Mouse (Mus musculus): ENCODE measurements around the gene Blcap. TPM values are rescaled to one million over a fixed set of nuclear protein-coding genes. Genes with fewer than 3 reads are reported as not detected.

Blcap gene
- polyA plus RNA-seq, 1 experiment from 2014 or later, result 51.9 TPM

DNA sequence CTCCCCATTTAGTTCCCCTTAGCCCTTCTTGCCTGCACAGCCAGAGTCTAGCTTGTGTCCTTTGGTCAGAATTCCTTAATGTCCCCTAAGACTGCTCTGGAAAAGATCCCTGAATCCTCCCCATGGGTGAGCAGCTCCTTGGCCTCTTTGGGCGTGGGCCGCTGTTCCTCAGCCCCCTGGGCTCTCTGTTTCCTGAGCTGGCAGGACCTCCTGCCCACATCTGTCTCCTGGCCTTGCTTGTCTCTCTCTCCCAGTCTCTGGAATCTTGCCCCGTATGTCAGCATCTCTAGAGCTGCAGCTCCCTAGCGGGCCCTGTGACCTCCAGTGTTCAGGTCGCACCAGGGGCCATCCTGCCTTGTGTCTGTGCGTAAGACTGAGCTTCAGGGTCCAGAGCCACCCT lies 51.6 kb downstream of the Blcap start:
- H3K4me1 ChIP-seq (replicated peaks; ENCODE audit: control insufficient read depth, insufficient read depth, low read length), result no peaks in the 10 kb centered on the region
- H3K4me2 ChIP-seq (ENCODE audit: low read length), result no peak overlapping the region
- H3K27ac ChIP-seq (ENCODE audit: low read depth), result no peak overlapping the region
- no peak overlapping the region for H3K9ac ChIP-seq (ENCODE audit: low read length)
- no peak overlapping the region for H3K4me3 ChIP-seq (ENCODE audit: low read depth, low read length)
- no peak for DNase-seq (ENCODE audit: low spot score)
- H3K36me3 ChIP-seq (ENCODE audit: control insufficient read depth, insufficient read depth, low read length), result no peaks in the 10 kb centered on the region
- H3K27me3 ChIP-seq (replicated peaks; ENCODE audit: control insufficient read depth, insufficient read depth, low read length), result no peaks in the 10 kb centered on the region
- 60% methylated on average over 6 of the region's 6 CpGs for WGBS
- no peaks in the 10 kb centered on the region for H3K9me3 ChIP-seq (ENCODE audit: control insufficient read depth, low read length)
- ATAC-seq (replicated peaks; ENCODE audit: low FRiP score, low TSS enrichment, low read depth), result no peak

DNA sequence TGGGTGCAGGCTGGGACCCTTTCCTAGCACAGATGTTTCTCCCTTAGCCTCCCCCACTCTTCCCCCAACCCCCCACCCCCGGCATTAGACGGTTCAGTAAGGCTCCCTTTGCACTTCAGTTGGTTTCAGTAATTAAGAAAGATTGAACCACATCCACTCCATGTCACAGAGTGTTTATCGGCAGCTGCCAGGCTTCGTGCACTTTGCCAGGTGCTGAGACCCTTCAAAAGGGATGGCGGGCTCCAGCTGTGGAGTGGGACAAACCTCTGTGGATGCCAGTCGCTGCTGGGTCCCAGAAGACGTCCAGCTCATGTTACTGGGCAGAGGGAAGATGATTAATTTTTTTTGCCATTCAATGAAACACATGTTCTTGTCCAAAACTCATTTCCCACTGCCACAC lies 52.6 kb downstream of the Blcap start:
- Histone ChIP-seq H3K27me3 (replicated peaks; ENCODE audit: control insufficient read depth, insufficient read depth, low read length) (0 out of 2 replicates have a peak, but pooled peaks cover 3% of the 10 kb centered on the region), H3K4me3 (ENCODE audit: low read depth, low read length) (no peak overlapping the region), H3K4me2 (ENCODE audit: low read length) (no peak overlapping the region), H3K9ac (ENCODE audit: low read length) (no peak overlapping the region), H3K4me1 (replicated peaks; ENCODE audit: control insufficient read depth, insufficient read depth, low read length) (0 out of 2 replicates have a peak, but pooled peaks cover 3% of the 10 kb centered on the region), H3K9me3 (ENCODE audit: control insufficient read depth, low read length) (no peaks in the 10 kb centered on the region), H3K36me3 (ENCODE audit: control insufficient read depth, insufficient read depth, low read length) (no peaks in the 10 kb centered on the region), H3K27ac (ENCODE audit: low read depth) (no peak overlapping the region)
- WGBS, result 50% methylated on average over 7 of the region's 7 CpGs
- no peak for ATAC-seq (replicated peaks; ENCODE audit: low FRiP score, low TSS enrichment, low read depth)
- DNase-seq (ENCODE audit: low spot score), result no peak

DNA sequence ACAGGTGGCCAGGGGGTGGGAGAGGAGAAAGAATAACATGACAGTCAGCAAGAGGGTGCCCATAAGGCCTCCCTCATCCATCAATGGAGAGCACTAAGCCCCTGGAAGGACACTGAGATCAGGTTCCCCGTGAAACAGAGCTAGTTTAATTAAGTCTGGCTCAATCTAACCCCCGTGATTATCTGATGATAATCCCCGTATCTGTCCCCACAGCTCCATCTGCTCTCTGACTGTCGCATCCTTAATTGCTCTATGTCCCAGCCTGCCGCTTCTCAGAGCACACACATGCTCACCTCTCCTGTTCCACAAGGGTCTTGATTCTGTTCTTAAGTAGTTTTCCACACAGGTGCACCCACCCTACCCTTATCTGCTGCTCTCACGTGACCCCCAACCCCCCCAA lies 53.5 kb downstream of the Blcap start:
- Histone ChIP-seq H3K9ac (ENCODE audit: low read length) (no peak overlapping the region), H3K4me3 (ENCODE audit: low read depth, low read length) (no peak overlapping the region), H3K27me3 (replicated peaks; ENCODE audit: control insufficient read depth, insufficient read depth, low read length) (0 out of 2 replicates have a peak, but pooled peaks cover 3% of the 10 kb centered on the region), H3K9me3 (ENCODE audit: control insufficient read depth, low read length) (no peaks in the 10 kb centered on the region), H3K36me3 (ENCODE audit: control insufficient read depth, insufficient read depth, low read length) (no peaks in the 10 kb centered on the region), H3K4me1 (replicated peaks; ENCODE audit: control insufficient read depth, insufficient read depth, low read length) (0 out of 2 replicates have a peak, but pooled peaks cover 3% of the 10 kb centered on the region), H3K4me2 (ENCODE audit: low read length) (no peak overlapping the region), H3K27ac (ENCODE audit: low read depth) (no peak overlapping the region)
- 64% methylated on average over 6 of the region's 6 CpGs for WGBS
- no peak for DNase-seq (ENCODE audit: low spot score)
- ATAC-seq (replicated peaks; ENCODE audit: low FRiP score, low TSS enrichment, low read depth), result no peak

DNA sequence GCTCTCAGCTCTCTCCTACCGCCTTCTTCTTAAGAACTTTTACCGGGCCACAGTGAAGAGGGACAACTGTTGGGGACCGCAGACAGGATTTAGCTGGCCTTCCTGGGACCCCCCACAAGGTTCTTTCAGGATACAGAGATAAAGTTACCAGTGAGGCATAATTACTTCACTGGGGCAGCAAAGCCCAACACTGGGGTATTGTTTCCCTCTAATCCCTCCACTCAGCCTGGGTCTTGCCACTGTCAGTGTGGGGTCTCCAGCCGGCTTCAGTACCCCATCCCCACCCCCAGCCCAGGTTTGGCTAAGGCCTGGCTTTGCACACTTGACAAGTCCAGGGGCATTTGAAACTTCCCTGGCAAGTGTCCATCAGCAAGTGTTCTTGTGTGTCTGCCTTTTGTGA lies 56.7 kb downstream of the Blcap start:
- 0 out of 2 replicates have a peak, but pooled peaks cover 3% of the 10 kb centered on the region for H3K27me3 ChIP-seq (replicated peaks; ENCODE audit: control insufficient read depth, insufficient read depth, low read length)
- no peaks in the 10 kb centered on the region for H3K9me3 ChIP-seq (ENCODE audit: control insufficient read depth, low read length)
- no peak overlapping the region for H3K4me2 ChIP-seq (ENCODE audit: low read length)
- no peak overlapping the region for H3K27ac ChIP-seq (ENCODE audit: low read depth)
- DNase-seq (ENCODE audit: low spot score) (no peak), ATAC-seq (replicated peaks; ENCODE audit: low FRiP score, low TSS enrichment, low read depth) (no peak)
- 0 out of 2 replicates have a peak, but pooled peaks cover 3% of the 10 kb centered on the region for H3K4me1 ChIP-seq (replicated peaks; ENCODE audit: control insufficient read depth, insufficient read depth, low read length)
- no peak overlapping the region for H3K4me3 ChIP-seq (ENCODE audit: low read depth, low read length)
- H3K36me3 ChIP-seq (ENCODE audit: control insufficient read depth, insufficient read depth, low read length), result no peaks in the 10 kb centered on the region
- H3K9ac ChIP-seq (ENCODE audit: low read length), result no peak overlapping the region
- WGBS, result 32% methylated on average over 4 of the region's 4 CpGs

DNA sequence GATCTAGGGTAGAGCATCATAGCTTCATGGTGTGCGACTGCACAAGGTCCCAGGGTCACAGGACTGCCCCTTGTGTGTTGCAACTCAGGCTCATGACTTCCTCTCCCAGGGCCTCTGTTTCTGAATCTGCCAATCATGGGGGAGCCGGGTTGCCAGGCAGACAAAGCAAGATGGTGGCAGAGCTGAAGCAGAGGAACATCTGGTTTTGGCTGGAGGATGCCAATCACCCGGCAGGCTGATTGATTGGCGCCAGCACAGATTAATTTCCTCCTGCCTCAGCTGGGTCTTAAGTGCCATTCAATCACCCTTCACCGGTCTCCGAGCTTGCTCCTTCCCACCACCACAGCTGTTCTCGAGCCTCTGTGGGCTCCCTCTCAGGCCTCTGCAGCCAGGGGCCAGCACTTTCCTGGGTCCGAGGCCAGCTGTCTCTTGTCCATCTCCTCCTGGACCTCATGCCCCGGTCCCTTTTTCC lies 57.3 kb downstream of the Blcap start:
- ATAC-seq (replicated peaks; ENCODE audit: low FRiP score, low TSS enrichment, low read depth) (no peak), DNase-seq (ENCODE audit: low spot score) (no peak)
- 50% methylated on average over 9 of the region's 9 CpGs for WGBS
- H3K4me1 ChIP-seq (replicated peaks; ENCODE audit: control insufficient read depth, insufficient read depth, low read length), result 0 out of 2 replicates have a peak, but pooled peaks cover 3% of the 10 kb centered on the region
- no peak overlapping the region for H3K9ac ChIP-seq (ENCODE audit: low read length)
- H3K27ac ChIP-seq (ENCODE audit: low read depth), result no peak overlapping the region
- 0 out of 2 replicates have a peak, but pooled peaks cover 3% of the 10 kb centered on the region for H3K27me3 ChIP-seq (replicated peaks; ENCODE audit: control insufficient read depth, insufficient read depth, low read length)
- no peak overlapping the region for H3K4me2 ChIP-seq (ENCODE audit: low read length)
- H3K36me3 ChIP-seq (ENCODE audit: control insufficient read depth, insufficient read depth, low read length), result no peaks in the 10 kb centered on the region
- no peaks in the 10 kb centered on the region for H3K9me3 ChIP-seq (ENCODE audit: control insufficient read depth, low read length)
- H3K4me3 ChIP-seq (ENCODE audit: low read depth, low read length), result no peak overlapping the region

DNA sequence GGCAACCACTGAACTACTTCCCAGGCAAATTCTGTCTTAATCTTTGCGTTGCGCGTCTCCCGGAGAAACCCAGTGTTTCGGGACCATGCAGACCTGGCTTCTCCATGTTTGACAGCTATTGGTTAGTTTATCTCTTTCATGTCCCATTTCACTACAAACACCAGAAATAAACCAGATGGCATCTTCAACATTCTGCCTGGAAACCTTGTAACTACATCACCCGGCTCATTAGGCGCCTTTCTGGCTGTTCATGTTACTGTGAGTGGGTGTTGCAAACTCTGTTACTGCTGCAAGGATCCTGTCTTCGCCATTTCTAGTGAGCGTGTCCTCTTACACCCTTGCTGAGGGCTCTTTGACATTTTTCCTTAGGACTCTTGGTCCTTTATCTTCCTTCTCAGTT lies 58.2 kb downstream of the Blcap start:
- Histone ChIP-seq H3K9ac (ENCODE audit: low read length) (no peak overlapping the region), H3K36me3 (ENCODE audit: control insufficient read depth, insufficient read depth, low read length) (no peaks in the 10 kb centered on the region), H3K4me1 (replicated peaks; ENCODE audit: control insufficient read depth, insufficient read depth, low read length) (0 out of 2 replicates have a peak, but pooled peaks cover 3% of the 10 kb centered on the region), H3K27me3 (replicated peaks; ENCODE audit: control insufficient read depth, insufficient read depth, low read length) (0 out of 2 replicates have a peak, but pooled peaks cover 4% of the 10 kb centered on the region), H3K4me3 (ENCODE audit: low read depth, low read length) (no peak overlapping the region), H3K9me3 (ENCODE audit: control insufficient read depth, low read length) (no peaks in the 10 kb centered on the region), H3K4me2 (ENCODE audit: low read length) (no peak overlapping the region), H3K27ac (ENCODE audit: low read depth) (no peak overlapping the region)
- DNase-seq (ENCODE audit: low spot score), result no peak
- 81% methylated on average over 9 of the region's 9 CpGs for WGBS
- ATAC-seq (replicated peaks; ENCODE audit: low FRiP score, low TSS enrichment, low read depth), result no peak

DNA sequence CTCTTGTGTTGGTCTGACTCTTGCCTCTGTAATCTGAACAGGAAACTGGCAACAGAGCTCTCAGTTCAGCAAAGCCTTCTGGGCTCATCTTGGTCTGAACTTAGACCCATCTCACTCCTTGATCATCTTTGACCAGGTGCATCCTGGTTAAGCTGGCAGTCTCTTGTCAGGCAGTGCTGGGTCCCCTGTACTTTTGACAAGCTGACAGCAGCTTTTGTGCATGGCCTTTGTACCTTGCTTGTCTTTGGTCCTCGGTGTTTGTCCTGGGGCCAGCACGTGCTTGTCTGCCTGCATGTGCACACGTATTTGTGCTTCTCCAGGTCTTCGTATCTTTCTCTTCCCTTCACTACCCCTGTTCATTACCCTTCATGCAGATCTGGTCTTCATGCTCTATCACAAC lies 61.0 kb downstream of the Blcap start:
- Histone ChIP-seq H3K27me3 (replicated peaks; ENCODE audit: control insufficient read depth, insufficient read depth, low read length) (0 out of 2 replicates have a peak, but pooled peaks cover 8% of the 10 kb centered on the region), H3K36me3 (ENCODE audit: control insufficient read depth, insufficient read depth, low read length) (no peaks in the 10 kb centered on the region), H3K4me2 (ENCODE audit: low read length) (no peak overlapping the region), H3K9me3 (ENCODE audit: control insufficient read depth, low read length) (no peaks in the 10 kb centered on the region), H3K27ac (ENCODE audit: low read depth) (no peak overlapping the region), H3K4me1 (replicated peaks; ENCODE audit: control insufficient read depth, insufficient read depth, low read length) (peaks cover 12% of the 10 kb centered on the region; the same call in 1 of the 2 replicates), H3K9ac (ENCODE audit: low read length) (no peak overlapping the region), H3K4me3 (ENCODE audit: low read depth, low read length) (no peak overlapping the region)
- no peak for ATAC-seq (replicated peaks; ENCODE audit: low FRiP score, low TSS enrichment, low read depth)
- 79% methylated on average over 4 of the region's 4 CpGs for WGBS
- no peak for DNase-seq (ENCODE audit: low spot score)

DNA sequence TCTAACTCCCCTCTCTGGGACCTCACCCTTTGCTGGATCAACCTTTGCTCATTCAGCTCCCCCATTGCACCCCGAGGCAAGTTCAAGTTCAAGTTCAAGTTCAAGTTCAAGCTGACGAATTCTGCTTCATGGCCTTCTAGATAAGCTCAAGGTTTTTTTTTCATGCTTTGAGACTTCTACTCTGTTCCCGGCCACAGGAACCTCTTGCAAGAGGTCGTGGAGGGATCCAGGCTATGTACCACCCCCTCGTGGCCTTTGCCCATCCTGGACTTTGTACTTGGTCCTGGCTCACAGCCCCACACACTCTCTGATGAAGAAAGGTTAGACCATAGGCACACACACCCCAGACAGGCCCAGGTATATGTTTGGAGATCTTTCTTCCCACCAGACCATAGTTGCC lies 61.9 kb downstream of the Blcap start:
- no peak overlapping the region for H3K4me3 ChIP-seq (ENCODE audit: low read depth, low read length)
- 77% methylated on average over 5 of the region's 5 CpGs for WGBS
- DNase-seq (ENCODE audit: low spot score), result no peak
- 0 out of 2 replicates have a peak, but pooled peaks cover 8% of the 10 kb centered on the region for H3K27me3 ChIP-seq (replicated peaks; ENCODE audit: control insufficient read depth, insufficient read depth, low read length)
- no peak overlapping the region for H3K9ac ChIP-seq (ENCODE audit: low read length)
- no peak overlapping the region for H3K27ac ChIP-seq (ENCODE audit: low read depth)
- no peak for ATAC-seq (replicated peaks; ENCODE audit: low FRiP score, low TSS enrichment, low read depth)
- no peaks in the 10 kb centered on the region for H3K9me3 ChIP-seq (ENCODE audit: control insufficient read depth, low read length)
- H3K36me3 ChIP-seq (ENCODE audit: control insufficient read depth, insufficient read depth, low read length), result no peaks in the 10 kb centered on the region
- H3K4me2 ChIP-seq (ENCODE audit: low read length), result no peak overlapping the region
- peaks cover 10% of the 10 kb centered on the region; the same call in 1 of the 2 replicates for H3K4me1 ChIP-seq (replicated peaks; ENCODE audit: control insufficient read depth, insufficient read depth, low read length)

DNA sequence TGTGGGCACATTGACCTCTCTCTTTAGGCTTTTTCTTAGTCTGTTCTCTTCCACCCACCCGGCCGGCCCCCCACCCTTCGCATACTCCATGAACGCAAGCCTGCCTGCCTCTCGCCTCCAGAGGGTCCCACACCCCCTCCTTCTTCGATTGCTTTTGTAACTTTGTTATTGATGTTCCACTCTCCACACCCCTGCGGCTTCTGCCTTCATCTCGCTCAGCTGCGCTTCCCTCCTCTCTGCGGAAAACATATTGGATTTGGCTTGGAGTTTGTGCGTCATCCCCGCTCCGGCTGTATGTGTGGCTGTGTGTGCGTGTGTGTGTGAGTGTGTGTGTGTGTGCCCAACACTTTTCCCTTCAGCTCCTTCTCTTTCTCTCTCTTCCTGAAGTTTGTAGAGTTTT lies 64.3 kb downstream of the Blcap start:
- Histone ChIP-seq H3K9ac (ENCODE audit: low read length) (no peak overlapping the region), H3K4me3 (ENCODE audit: low read depth, low read length) (no peak overlapping the region), H3K9me3 (ENCODE audit: control insufficient read depth, low read length) (no peaks in the 10 kb centered on the region), H3K36me3 (ENCODE audit: control insufficient read depth, insufficient read depth, low read length) (no peaks in the 10 kb centered on the region), H3K4me1 (replicated peaks; ENCODE audit: control insufficient read depth, insufficient read depth, low read length) (peaks cover 9% of the 10 kb centered on the region; the same call in 1 of the 2 replicates), H3K4me2 (ENCODE audit: low read length) (peak overlapping the region; percentile 32), H3K27ac (ENCODE audit: low read depth) (no peak overlapping the region), H3K27me3 (replicated peaks; ENCODE audit: control insufficient read depth, insufficient read depth, low read length) (0 out of 2 replicates have a peak, but pooled peaks cover 5% of the 10 kb centered on the region)
- no peak for ATAC-seq (replicated peaks; ENCODE audit: low FRiP score, low TSS enrichment, low read depth)
- DNase-seq (ENCODE audit: low spot score), result peak; percentile 69
- WGBS, result 20% methylated on average over 14 of the region's 14 CpGs

Measured in intestine, embryonic 14.5 days (tissue).